Mouse (Mus musculus) layer of hippocampus, postnatal 10 days (tissue): ENCODE results near the gene Zfyve9. TPM values are rescaled to one million over a fixed set of nuclear protein-coding genes. Genes with fewer than 3 reads are reported as not detected.
A peak's percentile ranks its signal among the peaks of the same experiment; 100 is the strongest.
"Not testable (repeated sequence)": the region's sequence is repeated elsewhere in the genome, so short reads cannot be mapped to it uniquely, and the experiment has no call there.

Source experiments
- DNase-seq, 2 experiments: peaks; one replicate each; pipeline ENCODE4 v3.0.0; 2021; ENCODE audit warnings: low spot score in 2 of 2
- total RNA-seq, 2 experiments: library from RNA; stranded (reverse); gene quantifications; 2 replicates each; pipeline ENCODE4 v1.2.3; 2021

Gene Zfyve9
- total RNA-seq, 2 experiments from 2014 or later = 45.4 to 45.6 TPM

- no peak for DNase-seq
Observed at GRCm38 (mm10) chr4:108724102-108724501, 56.5 kb downstream of the Zfyve9 start.

GRCm38 (mm10) chr4:108721245-108721784 lies 59.3 kb downstream of the Zfyve9 start:
- no peak for DNase-seq

DNA sequence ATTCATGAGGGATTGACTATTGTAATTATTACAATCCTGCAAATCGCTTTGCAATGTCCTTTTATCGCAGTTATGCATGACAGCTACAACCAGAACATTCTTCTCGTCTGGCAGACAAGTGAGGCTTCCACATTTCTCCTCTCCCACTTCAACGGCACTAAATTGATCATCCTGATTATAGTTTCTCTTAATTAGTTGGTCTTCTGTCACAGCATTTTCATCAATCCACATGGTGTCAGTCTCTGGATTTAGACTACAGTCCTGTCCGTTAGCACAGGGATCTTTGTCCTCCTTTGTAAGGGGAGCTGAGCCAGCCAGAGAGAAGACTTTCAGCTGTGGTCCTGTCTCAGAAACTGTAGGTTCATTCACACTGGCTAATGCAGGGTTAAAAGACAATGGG lies 61.2 kb downstream of the Zfyve9 start, which contains the start of gene 3110021N24Rik:
3110021N24Rik (plus strand) TSS at position 301 of the 400 bp plus-strand sequence.
- DNase-seq = no peak

DNA sequence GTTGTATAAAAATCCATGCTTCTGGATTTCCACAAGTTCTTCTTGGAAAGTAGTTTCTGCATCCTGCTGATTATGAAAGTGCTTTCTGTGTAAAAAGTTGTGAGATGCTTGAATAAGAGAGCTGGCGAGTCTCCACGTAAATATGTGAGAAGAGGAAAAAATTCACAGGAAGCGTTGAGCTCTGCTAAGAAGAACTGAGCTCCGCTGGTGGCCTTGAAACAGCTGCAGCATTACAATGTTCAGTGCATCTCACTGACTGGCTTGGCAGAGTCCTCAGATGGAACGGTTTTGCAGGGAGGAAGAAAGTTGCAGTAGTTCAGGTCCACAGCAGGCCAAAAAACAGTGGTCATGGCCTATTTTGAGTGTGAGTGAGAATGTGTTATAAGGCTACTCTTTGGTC lies 72.4 kb downstream of the Zfyve9 start:
- DNase-seq = no peak

GRCm38 (mm10) chr4:108696934-108697333 lies 83.7 kb downstream of the Zfyve9 start:
- DNase-seq = peak in 1 of 2 experiments; percentile 19

- no peak for DNase-seq
Observed at GRCm38 (mm10) chr4:108691469-108691868, 89.1 kb downstream of the Zfyve9 start.

GRCm38 (mm10) chr4:108690479-108690878 lies 90.1 kb downstream of the Zfyve9 start:
- no peak for DNase-seq

- DNase-seq = not testable (repeated sequence)
Observed at GRCm38 (mm10) chr4:108687098-108687497, 93.5 kb downstream of the Zfyve9 start.

DNA sequence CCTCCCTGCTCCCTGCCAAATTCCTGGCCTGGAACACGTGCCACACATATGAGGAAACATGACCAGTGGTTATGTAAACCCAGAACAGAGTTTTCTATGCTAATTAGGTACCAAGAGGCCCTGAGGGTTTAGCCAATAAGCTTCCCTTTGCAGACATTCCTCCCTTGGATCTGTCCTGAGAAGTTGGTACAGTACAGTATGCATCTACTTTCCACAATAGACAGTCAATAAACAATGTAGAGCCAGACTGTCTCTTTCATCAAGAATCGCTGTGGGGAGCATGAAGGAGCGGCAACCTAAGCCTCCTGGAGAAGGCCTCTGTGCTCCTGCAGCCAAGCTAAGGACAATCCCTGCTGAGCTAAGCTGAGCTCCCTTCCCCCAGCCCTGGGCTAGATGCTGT lies 94.4 kb downstream of the Zfyve9 start:
- DNase-seq = no peak

DNA sequence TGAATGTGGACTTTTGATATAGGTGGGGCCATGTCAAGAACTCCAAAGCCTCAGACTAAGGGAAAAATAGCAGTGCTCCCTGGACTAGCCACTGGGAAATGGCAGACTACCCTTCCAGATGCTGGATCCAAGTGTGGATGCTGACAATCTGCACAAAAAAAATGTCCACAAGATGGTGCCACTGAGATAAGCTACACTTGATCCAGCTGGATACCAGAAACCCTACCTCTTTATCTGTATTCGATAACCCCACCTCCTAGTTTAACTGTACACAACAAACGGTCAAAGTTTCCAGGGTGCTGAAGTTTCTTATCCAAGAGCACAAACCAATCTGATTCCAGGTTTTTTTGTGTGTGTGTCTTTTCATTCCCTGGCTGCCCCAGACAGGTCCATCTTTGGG lies 116.2 kb downstream of the Zfyve9 start:
- peak in 1 of 2 experiments; percentile 13 for DNase-seq

GRCm38 (mm10) chr4:108638752-108639151 lies 141.8 kb downstream of the Zfyve9 start:
- no peak for DNase-seq

DNA sequence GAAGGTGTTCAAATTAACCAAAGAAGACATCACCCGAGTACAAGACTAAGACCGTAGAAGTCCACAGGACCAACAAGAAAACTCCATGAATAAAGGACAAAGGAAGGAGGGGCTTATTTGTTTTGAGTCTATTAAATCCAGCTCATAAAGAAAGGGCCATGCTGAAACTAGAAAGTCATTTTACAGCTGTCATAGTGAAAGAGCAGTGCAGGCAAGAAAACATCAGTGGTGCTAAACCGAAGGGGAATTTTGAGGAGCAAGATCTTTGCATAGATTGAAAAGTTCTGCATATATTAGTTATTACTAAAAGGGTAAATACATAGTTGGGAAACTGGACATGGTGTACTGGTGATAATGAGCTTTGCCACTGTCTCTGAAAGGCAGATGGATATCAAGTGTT lies 142.9 kb downstream of the Zfyve9 start:
- DNase-seq = no peak

- DNase-seq = no peak
Observed at GRCm38 (mm10) chr4:108635101-108635500, 145.5 kb downstream of the Zfyve9 start.

GRCm38 (mm10) chr4:108634696-108635095 lies 145.9 kb downstream of the Zfyve9 start:
- no peak for DNase-seq

- DNase-seq = no peak
Observed at GRCm38 (mm10) chr4:108633703-108634102, 146.9 kb downstream of the Zfyve9 start.

GRCm38 (mm10) chr4:108631616-108632015 lies 149.0 kb downstream of the Zfyve9 start:
- DNase-seq = no peak

GRCm38 (mm10) chr4:108630096-108630495 lies 150.5 kb downstream of the Zfyve9 start:
- no peak for DNase-seq

DNA sequence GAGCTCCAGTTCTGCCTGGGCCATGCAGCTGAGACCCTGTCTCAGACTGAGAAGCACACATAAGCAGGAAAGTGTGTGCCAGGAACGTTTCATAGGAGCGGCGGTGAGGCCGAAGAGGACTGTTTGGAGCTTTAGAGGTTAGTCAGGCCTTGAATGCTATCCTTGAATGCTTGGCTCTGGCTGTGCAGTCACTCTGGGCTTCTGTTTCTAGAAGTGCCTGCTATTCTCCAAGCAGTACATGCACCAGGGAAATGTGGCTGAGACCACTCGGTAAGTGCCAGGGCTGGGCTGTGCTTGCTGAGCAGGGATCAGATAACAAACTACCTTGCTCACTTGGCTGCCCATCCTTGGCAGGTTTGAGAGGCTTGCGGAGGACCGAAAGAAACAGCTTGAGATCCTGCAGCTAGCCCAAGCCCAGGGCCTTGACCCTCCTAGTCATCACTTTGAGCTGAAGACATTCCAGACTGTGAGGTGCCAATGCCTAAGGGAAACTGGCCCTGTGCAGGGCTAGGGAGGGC lies 151.2 kb downstream of the Zfyve9 start:
- no peak for DNase-seq

DNA sequence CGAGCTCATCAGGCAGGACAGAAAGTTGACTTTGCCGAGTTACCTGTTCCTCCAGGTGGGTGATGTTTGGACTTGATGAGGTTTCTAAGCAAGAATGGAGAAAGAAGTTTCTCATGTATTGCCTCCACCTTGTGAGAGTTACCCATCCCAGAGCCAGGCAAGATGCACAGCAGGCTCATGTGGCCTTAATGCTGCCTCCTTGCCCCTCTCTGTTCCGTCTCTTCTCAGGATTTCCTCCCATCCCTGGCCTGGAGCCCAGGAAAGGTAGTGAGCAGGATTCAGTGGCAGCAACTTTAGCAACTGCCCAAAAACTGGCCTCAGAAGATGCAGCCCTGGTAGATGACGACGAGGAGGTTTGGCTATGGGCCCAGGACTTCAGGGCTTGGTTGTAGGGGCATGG lies 153.5 kb downstream of the Zfyve9 start:
- DNase-seq = no peak

- DNase-seq = no peak
Observed at GRCm38 (mm10) chr4:108621504-108621903, 159.1 kb downstream of the Zfyve9 start.

DNA sequence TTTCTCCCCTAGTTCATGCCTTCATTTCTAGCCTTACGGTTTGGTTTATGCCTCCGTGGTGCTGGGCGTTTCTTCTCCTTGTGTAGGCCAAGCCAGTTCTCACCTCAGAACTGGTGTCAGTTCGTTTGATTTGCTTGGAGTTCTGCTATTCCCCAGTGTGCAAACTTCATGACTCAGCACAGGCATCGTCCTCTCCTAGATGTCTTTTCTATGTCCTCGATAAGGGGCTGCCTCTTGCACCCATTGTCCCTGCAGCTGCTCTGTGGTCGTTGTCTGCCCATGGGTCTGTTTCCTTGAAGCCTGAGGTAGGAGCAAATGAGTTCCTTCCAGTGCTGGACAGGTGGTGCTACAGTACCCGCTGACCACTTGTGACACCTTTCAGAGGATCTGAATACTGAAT lies 160.1 kb downstream of the Zfyve9 start:
- no peak for DNase-seq

DNA sequence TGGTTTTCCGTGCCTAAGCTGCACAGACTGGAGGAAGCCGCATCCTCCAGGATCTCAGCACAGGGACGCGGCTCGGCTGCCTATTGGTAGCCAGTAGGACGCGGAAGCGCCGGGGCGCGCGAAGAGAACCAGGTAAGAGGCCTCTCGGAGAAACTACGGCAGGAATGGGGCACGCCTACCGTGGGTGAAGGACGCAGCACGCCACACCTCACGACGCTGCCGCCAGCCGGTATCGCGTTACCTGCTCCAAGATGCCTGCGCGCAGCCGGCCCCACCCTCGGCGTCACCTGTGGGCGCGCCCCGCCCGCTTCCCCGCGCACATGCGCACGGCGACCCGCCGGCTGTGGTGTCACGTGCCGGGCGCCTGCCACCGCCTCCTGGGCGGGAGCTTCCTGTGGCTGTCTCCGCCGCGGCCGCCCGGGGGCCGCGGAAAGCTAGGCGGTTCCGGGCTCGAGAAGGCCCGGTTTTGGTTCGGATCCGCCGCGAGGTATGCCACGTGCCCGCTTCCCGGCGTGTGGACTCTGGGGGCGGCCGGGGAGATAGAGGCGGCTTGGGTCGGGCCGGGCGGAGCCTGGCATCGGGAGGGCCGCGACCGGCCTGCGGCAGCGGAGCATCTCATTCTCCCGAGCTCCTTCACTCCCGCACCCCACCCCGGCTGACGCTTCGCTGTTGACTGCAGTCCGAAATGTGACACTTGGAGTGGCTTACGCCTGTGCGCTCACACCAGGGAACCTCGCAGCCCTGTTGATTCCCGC lies 160.8 kb downstream of the Zfyve9 start, which contains the start of gene Cc2d1b:
Cc2d1b (plus strand) TSS at position 354 of the 755 bp plus-strand sequence.
- DNase-seq = peak; percentile 82 to 88

GRCm38 (mm10) chr4:108619165-108619564 lies 161.4 kb downstream of the Zfyve9 start:
- no peak for DNase-seq
